Mouse (Mus musculus) testis, postnatal 10 days (tissue): ENCODE data around the gene Tacstd2.
"Not testable (repeated sequence)": the region's sequence is repeated elsewhere in the genome, so short reads cannot be mapped to it uniquely, and the experiment has no call there.

Experiments
- DNase-seq: peaks from one replicate; pipeline ENCODE4 v3.0.0; 2021; ENCODE audit warnings: low spot score

Gene Tacstd2

GRCm38 (mm10) chr6:67535777-67536054 lies at the start of gene Tacstd2:
Gene Tacstd2 (minus strand): TSS chr6:67535796.
- DNase-seq: no peak

GRCm38 (mm10) chr6:67566270-67566669 lies 30.7 kb upstream of the Tacstd2 start:
- no peak for DNase-seq

GRCm38 (mm10) chr6:67555376-67555775 lies 19.8 kb upstream of the Tacstd2 start:
- no peak for DNase-seq

- DNase-seq: peak; percentile 58
These were observed 14.0 kb upstream of the Tacstd2 start for GRCm38 (mm10) chr6:67549550-67549949.

GRCm38 (mm10) chr6:67535005-67535776 lies 405 bp downstream of the Tacstd2 start:
- DNase-seq: no peak

GRCm38 (mm10) chr6:67534191-67535004 lies 1.2 kb downstream of the Tacstd2 start:
- DNase-seq: no peak

- peak; percentile 43 for DNase-seq
These were observed 2.7 kb downstream of the Tacstd2 start for GRCm38 (mm10) chr6:67532665-67533440.

- DNase-seq: no peak
These were observed 3.8 kb downstream of the Tacstd2 start for GRCm38 (mm10) chr6:67531822-67532162.

GRCm38 (mm10) chr6:67530992-67531821 lies 4.4 kb downstream of the Tacstd2 start:
- no peak for DNase-seq

- DNase-seq: no peak
These were observed 9.2 kb downstream of the Tacstd2 start for GRCm38 (mm10) chr6:67526356-67526755.

GRCm38 (mm10) chr6:67510752-67511151 lies 24.8 kb downstream of the Tacstd2 start:
- DNase-seq: peak; percentile 57

- not testable (repeated sequence) for DNase-seq
These were observed 33.7 kb downstream of the Tacstd2 start for GRCm38 (mm10) chr6:67501938-67502337.

- DNase-seq: no peak
These were observed 43.8 kb downstream of the Tacstd2 start, which contains the start of gene Il23r for GRCm38 (mm10) chr6:67491755-67492154. Gene Il23r (minus strand): TSS chr6:67491855.
